Mouse (Mus musculus) frontal cortex, adult 2 months (tissue): ENCODE measurements around the gene Slc29a1. TPM values are rescaled to one million over a fixed set of nuclear protein-coding genes. Genes with fewer than 3 reads are reported as not detected.
A peak's percentile ranks its signal among the peaks of the same experiment; 100 is the strongest.

Experiments
- DNase-seq, 2 experiments: peaks; one replicate each; pipeline ENCODE4 v3.0.0; 2022; ENCODE audit warnings: low spot score in 1 of 2; ENCODE audit errors: extremely low spot score in 1 of 2
- polyA plus RNA-seq: library from polyadenylated mRNA; depleted of rRNA; stranded (reverse); fragments of >200 nt; gene quantifications from 2 replicates; pipeline ENCODE4 v1.2.3, GENCODE M21; 2012

Gene Slc29a1
- polyA plus RNA-seq, 1 experiment = 38.9 TPM

- no peak for DNase-seq
These were observed 13.5 kb upstream of the Slc29a1 start for GRCm38 (mm10) chr17:45612921-45613320.

- no peak for DNase-seq
These were observed 12.6 kb upstream of the Slc29a1 start for GRCm38 (mm10) chr17:45612008-45612407.

- no peak for DNase-seq
These were observed 10.9 kb upstream of the Slc29a1 start for GRCm38 (mm10) chr17:45610144-45610866.

- DNase-seq = no peak
These were observed 9.0 kb upstream of the Slc29a1 start for GRCm38 (mm10) chr17:45608396-45608795.

DNA sequence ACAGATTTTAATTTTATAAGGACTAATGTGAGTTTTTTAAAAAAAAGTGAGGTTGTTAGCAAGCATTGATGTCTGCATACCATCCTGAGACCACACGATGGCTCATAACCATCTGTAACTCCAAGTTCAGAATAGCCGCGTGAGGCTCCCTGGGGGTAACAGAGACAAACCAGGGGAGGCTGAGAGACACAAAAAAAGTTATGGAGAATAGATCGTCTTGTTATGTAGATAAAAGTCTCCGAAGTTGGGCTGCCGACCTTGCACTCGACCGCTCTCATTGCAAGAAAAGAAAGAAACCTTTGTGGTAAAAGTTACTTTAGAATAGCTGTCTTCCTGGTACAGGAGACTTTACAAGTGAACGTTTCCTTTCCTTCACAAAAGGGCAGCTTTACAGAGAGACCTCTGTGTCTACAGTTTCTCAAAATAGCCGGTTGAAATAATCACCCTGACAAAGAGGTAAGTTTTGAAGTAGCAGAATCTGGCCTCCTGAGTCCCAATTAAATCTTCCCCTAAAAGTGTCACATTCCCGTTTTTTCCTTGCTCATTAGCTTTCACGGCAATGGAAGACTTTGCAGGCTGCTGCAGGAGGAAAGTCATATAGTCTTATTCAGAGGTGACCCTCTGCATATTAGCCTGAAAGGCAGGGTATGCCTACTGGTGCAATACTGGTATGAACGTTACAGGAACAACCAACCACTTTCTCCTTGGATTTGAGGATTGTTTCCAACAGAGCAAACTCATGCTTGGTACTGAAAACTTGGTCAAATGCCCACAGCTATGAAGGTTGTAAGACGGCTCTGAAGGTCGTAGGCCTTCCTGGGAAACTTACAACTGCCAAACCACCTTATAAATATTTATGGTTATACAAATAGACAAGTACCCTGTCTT is 7.8 kb upstream of the Slc29a1 start:
- no peak for DNase-seq

GRCm38 (mm10) chr17:45602984-45603383 is 3.6 kb upstream of the Slc29a1 start:
- no peak for DNase-seq

- no peak for DNase-seq
These were observed 2.5 kb upstream of the Slc29a1 start, which contains the start of gene Mymx for GRCm38 (mm10) chr17:45601877-45602304. Mymx (minus strand) TSS chr17:45602102.

DNA sequence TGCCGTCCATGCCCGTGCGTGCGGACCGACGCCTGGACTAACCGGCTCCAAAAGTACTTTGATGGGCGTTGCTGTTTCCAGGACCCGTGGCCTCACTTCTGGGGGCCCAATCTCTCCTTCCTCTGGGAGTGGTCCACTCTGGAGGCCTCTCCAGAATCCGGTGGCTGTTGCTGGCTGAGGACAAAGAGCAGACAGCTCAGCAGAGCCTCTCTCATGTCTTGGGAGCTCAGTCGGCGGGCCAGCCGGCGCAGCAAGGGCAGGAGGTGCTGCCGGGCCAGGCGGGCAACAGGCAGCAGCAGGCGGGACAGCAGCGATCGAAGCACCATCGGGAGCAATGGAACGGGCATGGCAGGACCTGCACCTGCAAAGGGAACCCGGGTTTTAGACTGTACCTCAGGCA is 1.9 kb upstream of the Slc29a1 start:
- DNase-seq = no peak

GRCm38 (mm10) chr17:45600267-45600666 is 861 bp upstream of the Slc29a1 start:
- no peak for DNase-seq

GRCm38 (mm10) chr17:45598891-45599290 is 515 bp downstream of the Slc29a1 start:
- DNase-seq = no peak

DNA sequence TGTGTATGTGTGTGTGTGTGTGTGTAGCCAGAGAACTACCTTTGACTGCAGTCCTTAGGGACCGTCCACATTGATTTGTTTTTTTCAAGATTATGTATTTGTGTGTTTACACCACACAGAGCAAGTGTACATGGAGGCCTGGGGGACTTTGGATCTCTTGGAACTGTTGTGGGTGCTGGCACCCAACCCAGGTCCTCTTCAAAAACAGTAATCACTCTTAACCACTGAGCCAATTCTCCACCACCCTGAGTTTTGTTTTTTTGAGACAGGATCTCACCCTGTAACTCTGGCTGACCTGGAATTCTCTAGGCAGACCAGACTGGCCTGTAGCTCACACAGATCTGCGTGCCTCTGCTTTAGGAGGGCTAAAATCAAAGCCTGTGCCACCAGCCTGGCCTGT is 1.0 kb downstream of the Slc29a1 start:
- no peak for DNase-seq

- DNase-seq = no peak
These were observed 1.6 kb downstream of the Slc29a1 start for GRCm38 (mm10) chr17:45597787-45598186.

DNA sequence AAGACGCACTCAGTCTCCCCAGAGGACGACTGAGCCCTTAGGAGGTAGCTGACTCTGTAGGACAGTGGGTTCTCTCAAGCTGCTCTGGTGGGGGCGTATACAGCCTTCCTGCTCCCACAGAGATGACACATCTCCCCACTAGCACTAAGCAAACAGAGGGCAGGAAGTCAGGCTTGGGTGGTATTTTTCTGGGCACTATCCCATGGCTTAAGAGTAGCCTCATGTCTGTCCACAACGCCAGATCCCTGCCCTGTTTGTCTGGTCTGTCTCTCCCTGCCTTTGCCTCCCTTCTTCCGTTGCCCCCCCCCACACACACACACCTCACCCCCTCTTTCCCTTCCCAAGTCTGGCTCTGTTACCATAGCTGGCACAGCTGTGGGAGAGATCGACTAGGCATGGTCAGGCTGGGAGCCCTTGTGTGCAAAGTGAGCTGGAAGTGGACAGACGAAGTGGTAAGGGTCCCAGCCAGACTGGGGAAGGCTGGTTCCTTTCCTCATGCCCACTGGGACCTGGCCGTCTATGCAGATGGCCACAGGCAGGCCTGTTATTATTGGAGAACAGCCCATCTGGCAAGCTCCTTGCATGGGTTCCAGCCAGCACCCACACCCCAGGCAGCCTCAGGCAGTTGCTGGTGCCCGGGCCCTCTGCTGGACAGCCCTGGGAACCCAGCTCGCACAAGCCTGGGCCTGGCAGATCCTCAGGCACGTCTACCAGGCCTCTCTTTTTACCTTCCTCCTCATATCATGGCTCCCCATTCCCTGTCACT is 2.6 kb downstream of the Slc29a1 start:
- DNase-seq = peak in 1 of 2 experiments; percentile 73

DNA sequence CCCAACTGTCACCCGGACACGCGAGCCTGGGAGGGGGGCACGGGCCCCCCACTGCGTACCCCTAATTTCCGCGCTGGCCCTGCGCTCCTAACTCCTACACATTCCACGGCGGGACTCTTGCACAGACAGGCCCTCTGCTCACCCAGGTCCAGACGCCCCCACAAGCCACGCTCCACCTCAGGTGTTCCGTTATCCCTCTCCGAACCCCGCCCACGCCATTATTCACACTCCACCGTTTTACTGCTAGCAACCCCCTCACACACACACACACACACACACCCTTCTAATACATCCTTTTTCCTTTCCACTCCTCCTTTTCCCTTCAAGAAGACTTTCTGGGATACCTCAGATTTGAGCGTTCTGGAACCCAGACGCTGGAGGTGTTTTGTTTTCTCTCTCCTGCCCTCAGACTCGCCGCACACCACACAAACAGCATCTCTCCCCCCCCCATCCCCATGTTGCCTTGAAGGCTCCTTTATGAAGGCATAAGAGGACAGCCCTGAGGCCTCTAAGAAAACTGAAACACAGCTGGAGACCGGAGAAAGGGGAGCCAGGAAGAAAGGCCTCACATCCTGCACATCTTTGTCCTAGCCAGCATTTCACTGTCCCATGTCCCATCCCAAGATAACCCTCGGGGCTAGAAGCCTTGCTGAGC is 3.5 kb downstream of the Slc29a1 start:
- peak in 1 of 2 experiments; percentile 59 for DNase-seq

DNA sequence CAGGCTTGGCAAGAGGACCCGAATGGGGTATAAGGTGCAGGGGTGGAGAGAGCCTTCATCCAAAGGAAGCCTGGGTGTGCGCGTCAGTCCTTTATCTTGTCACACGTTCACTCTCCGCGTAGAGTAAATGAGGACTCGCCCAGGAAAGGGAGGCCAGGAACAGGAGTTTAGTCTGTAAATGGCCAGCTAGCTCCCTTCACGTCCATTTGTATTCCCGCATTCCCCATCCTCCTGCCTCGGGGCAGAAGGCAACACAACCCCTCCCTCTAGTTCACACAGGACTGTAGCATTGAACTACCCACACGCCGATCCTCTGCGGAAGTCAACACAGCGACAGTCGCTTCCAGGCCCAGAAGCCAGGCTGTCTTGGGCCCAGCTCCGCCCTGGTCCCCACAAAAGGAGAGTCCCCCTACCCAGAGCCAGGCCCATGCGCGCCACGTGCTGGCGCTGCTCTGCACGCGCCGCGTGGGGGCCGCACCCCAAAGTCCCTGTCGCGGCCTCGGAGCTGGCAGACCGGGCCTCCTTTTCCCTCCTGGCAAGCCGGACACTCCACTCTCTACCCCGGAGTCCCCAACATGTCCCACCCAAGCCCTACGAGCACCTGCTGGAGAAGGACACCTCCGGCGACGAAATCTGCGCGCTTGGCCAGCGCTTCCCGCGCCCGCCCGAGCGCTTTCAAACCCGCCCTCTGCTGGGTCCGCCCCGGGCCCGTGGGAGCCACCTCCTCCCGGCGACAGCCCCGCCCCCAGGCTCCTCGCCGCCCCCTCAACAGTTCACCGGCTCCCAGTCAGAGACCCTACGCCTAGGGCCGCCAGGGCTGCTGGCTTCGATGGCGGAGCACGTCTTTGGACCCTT is 4.3 kb downstream of the Slc29a1 start:
- DNase-seq = no peak

- no peak for DNase-seq
These were observed 5.2 kb downstream of the Slc29a1 start for GRCm38 (mm10) chr17:45594195-45594594.

GRCm38 (mm10) chr17:45593479-45593878 is 5.9 kb downstream of the Slc29a1 start:
- DNase-seq = no peak

DNA sequence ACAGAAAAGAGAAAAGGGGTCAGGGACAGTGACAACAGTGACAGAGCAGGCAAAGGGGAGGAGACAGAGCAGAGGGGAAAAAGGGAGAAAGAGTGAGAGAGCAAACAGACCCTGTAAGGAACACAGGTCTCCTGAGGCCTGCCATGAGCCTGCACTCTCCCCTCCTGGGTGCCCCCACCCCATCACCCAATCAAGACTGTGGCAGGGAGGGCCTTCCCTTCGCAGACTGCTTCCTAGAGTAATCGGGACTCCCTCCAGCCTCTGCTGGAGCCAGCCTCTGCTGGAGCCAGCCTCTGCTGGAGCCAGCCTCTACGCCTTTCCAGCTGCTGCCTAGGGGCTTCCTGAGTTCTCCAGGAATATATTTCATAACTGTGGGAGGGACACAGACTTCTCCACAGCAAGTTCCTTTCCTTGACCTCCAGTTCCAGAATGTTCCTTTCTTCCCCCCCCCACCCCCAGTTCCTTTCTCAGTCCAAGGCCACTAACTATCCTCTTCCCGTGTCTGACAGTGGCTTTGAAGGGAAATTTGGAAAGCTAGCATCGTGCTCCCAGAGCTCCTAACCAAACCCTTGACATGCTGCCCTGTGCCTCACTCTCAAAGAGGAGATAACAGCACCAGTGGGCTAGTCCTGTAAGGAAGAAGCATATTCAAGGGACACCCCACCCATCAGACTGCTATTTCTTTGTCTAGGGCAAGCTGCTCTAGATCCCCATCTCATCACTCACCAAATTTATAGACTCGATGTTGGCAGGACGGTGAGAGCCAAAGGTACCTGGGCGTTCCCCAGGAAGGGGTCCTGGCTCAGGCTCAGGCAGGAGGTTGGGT is 6.6 kb downstream of the Slc29a1 start:
- no peak for DNase-seq
